Mouse (Mus musculus): Measurements from ENCODE around the gene Nap1l4. TPM values are rescaled to one million over a fixed set of nuclear protein-coding genes. Genes with fewer than 3 reads are reported as not detected.
A peak's percentile ranks its signal among the peaks of the same experiment; 100 is the strongest.

Gene Nap1l4
- polyA plus RNA-seq, 1 experiment: 5.7 TPM

- TF ChIP-seq TAL1 (IDR thresholded peaks at IDR 0.05; ENCODE audit: low read length) (no peak), GATA1 (IDR thresholded peaks at IDR 0.05; ENCODE audit: low read length) (no peak)
- Histone ChIP-seq H3K4me1 (ENCODE audit: control insufficient read depth) (no peaks in the 10 kb centered on the region), H3K36me3 (ENCODE audit: control insufficient read depth) (no peaks in the 10 kb centered on the region), H3K27me3 (ENCODE audit: control insufficient read depth) (0 out of 2 replicates have a peak, but pooled peaks cover 3% of the 10 kb centered on the region), H3K9me3 (ENCODE audit: control insufficient read depth, low read length) (no peaks in the 10 kb centered on the region), H3K4me3 (replicated peaks) (no peak overlapping the region)
These were observed 74.1 kb downstream of the Nap1l4 start for GRCm38 (mm10) chr7:143474811-143475210.

GRCm38 (mm10) chr7:143473347-143474101 lies 75.4 kb downstream of the Nap1l4 start, which contains the start of gene Slc22a18:
Gene Slc22a18 (plus strand): TSS chr7:143473736.
- H3K9me3 ChIP-seq (ENCODE audit: control insufficient read depth, low read length): no peaks in the 10 kb centered on the region
- no peaks in the 10 kb centered on the region for H3K36me3 ChIP-seq (ENCODE audit: control insufficient read depth)
- H3K4me1 ChIP-seq (ENCODE audit: control insufficient read depth): 0 out of 2 replicates have a peak, but pooled peaks cover 3% of the 10 kb centered on the region
- H3K27me3 ChIP-seq (ENCODE audit: control insufficient read depth): no peaks in the 10 kb centered on the region
- H3K4me3 ChIP-seq (replicated peaks): no peak within 1 kb of the TSS
- TF ChIP-seq TAL1 (IDR thresholded peaks at IDR 0.05; ENCODE audit: low read length): no peak
- TF ChIP-seq GATA1 (IDR thresholded peaks at IDR 0.05; ENCODE audit: low read length): no peak

GRCm38 (mm10) chr7:143469946-143470345 lies 79.0 kb downstream of the Nap1l4 start:
- H3K9me3 ChIP-seq (ENCODE audit: control insufficient read depth, low read length): peaks cover under 1% of the 10 kb centered on the region
- no peaks in the 10 kb centered on the region for H3K36me3 ChIP-seq (ENCODE audit: control insufficient read depth)
- no peak overlapping the region for H3K4me3 ChIP-seq (replicated peaks)
- peaks cover 16% of the 10 kb centered on the region for H3K27me3 ChIP-seq (ENCODE audit: control insufficient read depth)
- peaks cover 11% of the 10 kb centered on the region for H3K4me1 ChIP-seq (ENCODE audit: control insufficient read depth)
- TF ChIP-seq TAL1 (IDR thresholded peaks at IDR 0.05; ENCODE audit: low read length) (no peak), GATA1 (IDR thresholded peaks at IDR 0.05; ENCODE audit: low read length) (no peak)

- H3K36me3 ChIP-seq (ENCODE audit: control insufficient read depth): no peaks in the 10 kb centered on the region
These were observed 81.2 kb downstream of the Nap1l4 start for GRCm38 (mm10) chr7:143467714-143468113.

GRCm38 (mm10) chr7:143466099-143466677 lies 82.7 kb downstream of the Nap1l4 start:
- Histone ChIP-seq H3K4me3 (replicated peaks) (no peak overlapping the region), H3K27me3 (ENCODE audit: control insufficient read depth) (peaks cover 53% of the 10 kb centered on the region), H3K36me3 (ENCODE audit: control insufficient read depth) (no peaks in the 10 kb centered on the region), H3K4me1 (ENCODE audit: control insufficient read depth) (peaks cover 24% of the 10 kb centered on the region), H3K9me3 (ENCODE audit: control insufficient read depth, low read length) (peaks cover 25% of the 10 kb centered on the region)
- TF ChIP-seq GATA1 (IDR thresholded peaks at IDR 0.05; ENCODE audit: low read length) (no peak), TAL1 (IDR thresholded peaks at IDR 0.05; ENCODE audit: low read length) (no peak)

More at GRCm38 (mm10) chr7:143467714-143468113, 81.2 kb downstream of the Nap1l4 start:
- Histone ChIP-seq H3K4me1 (ENCODE audit: control insufficient read depth) (peaks cover 19% of the 10 kb centered on the region), H3K27me3 (ENCODE audit: control insufficient read depth) (peaks cover 38% of the 10 kb centered on the region), H3K4me3 (replicated peaks) (no peak overlapping the region), H3K9me3 (ENCODE audit: control insufficient read depth, low read length) (peaks cover 14% of the 10 kb centered on the region)
- no peak for TF ChIP-seq TAL1 (IDR thresholded peaks at IDR 0.05; ENCODE audit: low read length)
- no peak for TF ChIP-seq GATA1 (IDR thresholded peaks at IDR 0.05; ENCODE audit: low read length)

GRCm38 (mm10) chr7:143464811-143465560 lies 83.9 kb downstream of the Nap1l4 start:
- TF ChIP-seq GATA1 (IDR thresholded peaks at IDR 0.05; ENCODE audit: low read length): no peak
- no peak for TF ChIP-seq TAL1 (IDR thresholded peaks at IDR 0.05; ENCODE audit: low read length)
- H3K4me1 ChIP-seq (ENCODE audit: control insufficient read depth): peaks cover 31% of the 10 kb centered on the region
- peak overlapping the region; percentile 43 for H3K4me3 ChIP-seq (replicated peaks)
- H3K9me3 ChIP-seq (ENCODE audit: control insufficient read depth, low read length): peaks cover 36% of the 10 kb centered on the region
- H3K36me3 ChIP-seq (ENCODE audit: control insufficient read depth): no peaks in the 10 kb centered on the region
- peaks cover 63% of the 10 kb centered on the region for H3K27me3 ChIP-seq (ENCODE audit: control insufficient read depth)

GRCm38 (mm10) chr7:143463865-143464415 lies 85.0 kb downstream of the Nap1l4 start:
- Histone ChIP-seq H3K27me3 (ENCODE audit: control insufficient read depth) (peaks cover 74% of the 10 kb centered on the region), H3K4me3 (replicated peaks) (no peak overlapping the region)

More at GRCm38 (mm10) chr7:143463865-143464415, 85.0 kb downstream of the Nap1l4 start:
- Histone ChIP-seq H3K36me3 (ENCODE audit: control insufficient read depth) (no peaks in the 10 kb centered on the region), H3K4me1 (ENCODE audit: control insufficient read depth) (peaks cover 28% of the 10 kb centered on the region), H3K9me3 (ENCODE audit: control insufficient read depth, low read length) (peaks cover 46% of the 10 kb centered on the region)
- TF ChIP-seq GATA1 (IDR thresholded peaks at IDR 0.05; ENCODE audit: low read length) (no peak), TAL1 (IDR thresholded peaks at IDR 0.05; ENCODE audit: low read length) (no peak)

Other genes with a start within 250 kb of the Nap1l4 start
- gene Cdkn1c, start 88.1 kb downstream of the Nap1l4 start, polyA plus RNA-seq (2012): 0.92 and 0.93 TPM in 2 replicates
- 0.02 TPM in 1 of 2 replicates, not detected in the other for gene Slc22a18, start 75.4 kb downstream of the Nap1l4 start, polyA plus RNA-seq (2012)
- 0.06 and 0.18 TPM in 2 replicates for gene Phlda2, start 46.0 kb downstream of the Nap1l4 start, polyA plus RNA-seq (2012)
- 8.7 and 12.5 TPM in 2 replicates for gene Cars, start 51.0 kb upstream of the Nap1l4 start, polyA plus RNA-seq (2012)
- gene Tnfrsf26, start 79.6 kb upstream of the Nap1l4 start, polyA plus RNA-seq (2012): not detected in 2 replicates
- gene Tnfrsf22, start 100.6 kb upstream of the Nap1l4 start, polyA plus RNA-seq (2012): not detected in 2 replicates
- gene Tnfrsf23, start 136.8 kb upstream of the Nap1l4 start, polyA plus RNA-seq (2012): 0.02 and 0.14 TPM in 2 replicates
- 0.03 TPM in 1 of 2 replicates, not detected in the other for gene Osbpl5, start 207.9 kb upstream of the Nap1l4 start, polyA plus RNA-seq (2012)
- gene Mrgprg, start 217.9 kb upstream of the Nap1l4 start, polyA plus RNA-seq (2012): not detected in 2 replicates
- not detected in 2 replicates for gene Mrgpre, start 235.4 kb upstream of the Nap1l4 start, polyA plus RNA-seq (2012)